Mouse (Mus musculus) urinary bladder, postnatal 36 days (tissue): ENCODE measurements around the gene R3hcc1l.

Source experiments
- DNase-seq, 2 experiments: peaks; one replicate each; pipeline ENCODE4 v3.0.0; 2022; ENCODE audit warnings: low spot score in 2 of 2, mixed read lengths in 1 of 2

The R3hcc1l gene

GRCm38 (mm10) chr19:42599891-42600290 is 81.3 kb downstream of the R3hcc1l start:
- DNase-seq: no peak

- no peak for DNase-seq
These were observed 82.0 kb downstream of the R3hcc1l start for GRCm38 (mm10) chr19:42600591-42600990.

GRCm38 (mm10) chr19:42601445-42601844 is 82.9 kb downstream of the R3hcc1l start:
- DNase-seq: no peak

- DNase-seq: no peak
These were observed 83.5 kb downstream of the R3hcc1l start for GRCm38 (mm10) chr19:42602041-42602440.

GRCm38 (mm10) chr19:42602576-42602975 is 84.0 kb downstream of the R3hcc1l start:
- no peak for DNase-seq

GRCm38 (mm10) chr19:42608082-42608481 is 89.5 kb downstream of the R3hcc1l start:
- DNase-seq: no peak

GRCm38 (mm10) chr19:42609716-42610115 is 91.2 kb downstream of the R3hcc1l start:
- DNase-seq: no peak

- DNase-seq: no peak
These were observed 93.2 kb downstream of the R3hcc1l start for GRCm38 (mm10) chr19:42611746-42612145.

GRCm38 (mm10) chr19:42612654-42613053 is 94.1 kb downstream of the R3hcc1l start, which contains the start of gene Loxl4:
Loxl4 (minus strand) TSS chr19:42612813.
- DNase-seq: peak; percentile 69

- no peak for DNase-seq
These were observed 94.6 kb downstream of the R3hcc1l start for GRCm38 (mm10) chr19:42613116-42613515.

- DNase-seq: no peak
These were observed 95.2 kb downstream of the R3hcc1l start for GRCm38 (mm10) chr19:42613647-42614225.

GRCm38 (mm10) chr19:42628068-42628467 is 109.5 kb downstream of the R3hcc1l start:
- no peak for DNase-seq

- no peak for DNase-seq
These were observed 113.0 kb downstream of the R3hcc1l start for GRCm38 (mm10) chr19:42631541-42631961.

- no peak for DNase-seq
These were observed 113.7 kb downstream of the R3hcc1l start for GRCm38 (mm10) chr19:42632301-42632700.

- no peak for DNase-seq
These were observed 115.1 kb downstream of the R3hcc1l start for GRCm38 (mm10) chr19:42633650-42634049.

GRCm38 (mm10) chr19:42636631-42637030 is 118.1 kb downstream of the R3hcc1l start:
- DNase-seq: no peak

GRCm38 (mm10) chr19:42638604-42639481 is 120.3 kb downstream of the R3hcc1l start:
- no peak for DNase-seq

- no peak for DNase-seq
These were observed 121.0 kb downstream of the R3hcc1l start for GRCm38 (mm10) chr19:42639544-42639943.

- no peak for DNase-seq
These were observed 121.7 kb downstream of the R3hcc1l start for GRCm38 (mm10) chr19:42640211-42640610.
